Mouse (Mus musculus) liver, adult 2 months (tissue): ENCODE measurements around the gene Chaf1b. TPM values are rescaled to one million over a fixed set of nuclear protein-coding genes. Genes with fewer than 3 reads are reported as not detected.

Experiments
- DNase-seq: peaks from one replicate; pipeline ENCODE4 v3.0.0-alpha.2; 2011; ENCODE audit warnings: low read depth, low spot score; ENCODE audit errors: extremely low read depth
- H3K27ac ChIP-seq: fragments of 200-500 bp; replicated peaks from 2 replicates; pipeline ENCODE4 v1.5.1; 2012; ENCODE audit warnings: low read depth, mild to moderate bottlenecking, control low read depth, inconsistent platforms, low read length; ENCODE audit not compliant: insufficient read depth
- H3K27me3 ChIP-seq: fragments of 200-500 bp; 2 replicates; pipeline ENCODE4 v1.6.1; 2012; ENCODE audit warnings: mild to moderate bottlenecking, moderate library complexity, low read length, inconsistent platforms; ENCODE audit not compliant: control insufficient read depth, insufficient read depth
- H3K36me3 ChIP-seq: fragments of 200-500 bp; 2 replicates; pipeline ENCODE4 v1.6.1; 2012; ENCODE audit warnings: low read length, inconsistent platforms; ENCODE audit not compliant: control insufficient read depth, insufficient read depth
- H3K4me1 ChIP-seq: fragments of 200-500 bp; 2 replicates; pipeline ENCODE4 v1.6.1; 2011; ENCODE audit warnings: low read length; ENCODE audit not compliant: control insufficient read depth, insufficient read depth
- H3K4me3 ChIP-seq: fragments of 200-500 bp; 2 replicates; pipeline ENCODE4 v1.5.1; 2011; ENCODE audit warnings: low read depth, mild to moderate bottlenecking, control low read depth, low read length, moderate library complexity; ENCODE audit not compliant: insufficient read depth
- H3K79me2 ChIP-seq: fragments of 200-500 bp; 2 replicates; pipeline ENCODE4 v1.6.1; 2012; ENCODE audit warnings: inconsistent platforms, mild to moderate bottlenecking, low read length, moderate library complexity; ENCODE audit not compliant: control insufficient read depth, insufficient read depth
- H3K9ac ChIP-seq: fragments of 200-500 bp; 2 replicates; pipeline ENCODE4 v1.6.1; 2012; ENCODE audit warnings: low read depth, mild to moderate bottlenecking, control low read depth, inconsistent platforms, low read length
- CTCF ChIP-seq: fragments of 200-500 bp; IDR thresholded peaks from 2 replicates; pipeline ENCODE4 v1.5.1; 2011; ENCODE audit warnings: low read depth, low read length, control low read depth
- POLR2A ChIP-seq: fragments of 200-500 bp; IDR thresholded peaks from 2 replicates; pipeline ENCODE4 v1.6.1; 2011; ENCODE audit warnings: low read length, control low read depth; ENCODE audit not compliant: insufficient read depth; ENCODE audit errors: extremely low read depth
- WGBS: fragments of 180-500 bp; shearing (Covaris S2); methylation state at CpG from one replicate; pipeline ENCODE4 v1.1.7; 2018; 5-methylcytosine and 5-hydroxymethylcytosine counted together
- polyA plus RNA-seq: library from polyadenylated mRNA; depleted of rRNA; stranded (reverse); fragments of >200 nt; gene quantifications from 2 replicates; pipeline ENCODE4 v1.2.3, GENCODE M21; 2012
- total RNA-seq: library from RNA; depleted of rRNA; stranded (reverse); fragments of >200 nt; gene quantifications from 2 replicates; pipeline ENCODE4 v1.2.3, GENCODE M21; 2014

The Chaf1b gene
- total and polyA plus RNA-seq, 2 experiments = 1.1 to 1.6 TPM

GRCm38 (mm10) chr16:93890948-93891604 is 7.4 kb downstream of the Chaf1b start:
- Histone ChIP-seq H3K27ac (no peak overlapping the region), H3K9ac (no peak overlapping the region), H3K36me3 (no peaks in the 10 kb centered on the region), H3K4me3 (no peak overlapping the region), H3K27me3 (no peaks in the 10 kb centered on the region), H3K4me1 (no peaks in the 10 kb centered on the region), H3K79me2 (no peaks in the 10 kb centered on the region)
- DNase-seq = no peak
- TF ChIP-seq POLR2A (no peak), CTCF (no peak)
- 76% methylated on average over 12 of the region's 12 CpGs for WGBS

GRCm38 (mm10) chr16:93893285-93893684 is 9.6 kb downstream of the Chaf1b start:
- Histone ChIP-seq H3K27me3 (no peaks in the 10 kb centered on the region), H3K4me3 (no peak overlapping the region), H3K79me2 (no peaks in the 10 kb centered on the region), H3K4me1 (no peaks in the 10 kb centered on the region), H3K27ac (no peak overlapping the region), H3K9ac (no peak overlapping the region), H3K36me3 (no peaks in the 10 kb centered on the region)
- TF ChIP-seq CTCF (no peak), POLR2A (no peak)
- no peak for DNase-seq
- 89% methylated on average over 5 of the region's 5 CpGs for WGBS

GRCm38 (mm10) chr16:93903027-93903426 is 19.3 kb downstream of the Chaf1b start:
- no peak for TF ChIP-seq POLR2A
- peak; percentile 28; the same call in 1 of the 2 replicates for TF ChIP-seq CTCF
- Histone ChIP-seq H3K4me3 (no peak overlapping the region), H3K27me3 (no peaks in the 10 kb centered on the region), H3K4me1 (no peaks in the 10 kb centered on the region), H3K27ac (no peak overlapping the region), H3K36me3 (no peaks in the 10 kb centered on the region), H3K79me2 (no peaks in the 10 kb centered on the region), H3K9ac (no peak overlapping the region)
- no peak for DNase-seq
- WGBS = 89% methylated on average over 6 of the region's 6 CpGs

GRCm38 (mm10) chr16:93906156-93907014 is 22.7 kb downstream of the Chaf1b start:
- no peaks in the 10 kb centered on the region for H3K79me2 ChIP-seq
- H3K27me3 ChIP-seq = no peaks in the 10 kb centered on the region
- H3K9ac ChIP-seq = no peak overlapping the region
- no peak for DNase-seq
- TF ChIP-seq POLR2A (no peak), CTCF (peak; percentile 96)
- WGBS = 65% methylated on average over 11 of the region's 11 CpGs
- no peaks in the 10 kb centered on the region for H3K36me3 ChIP-seq
- H3K27ac ChIP-seq = no peak overlapping the region
- no peak overlapping the region for H3K4me3 ChIP-seq
- H3K4me1 ChIP-seq = no peaks in the 10 kb centered on the region

GRCm38 (mm10) chr16:93907761-93908160 is 24.1 kb downstream of the Chaf1b start:
- TF ChIP-seq POLR2A (no peak), CTCF (no peak)
- peaks cover 1% of the 10 kb centered on the region; the same call in 1 of the 2 replicates for H3K4me1 ChIP-seq
- no peaks in the 10 kb centered on the region for H3K27me3 ChIP-seq
- H3K27ac ChIP-seq = no peak overlapping the region
- H3K79me2 ChIP-seq = no peaks in the 10 kb centered on the region
- no peak overlapping the region for H3K4me3 ChIP-seq
- 77% methylated on average over 5 of the region's 5 CpGs for WGBS
- H3K9ac ChIP-seq = no peak overlapping the region
- H3K36me3 ChIP-seq = no peaks in the 10 kb centered on the region
- DNase-seq = no peak
